Mouse (Mus musculus) retina, embryonic 14.5 days (tissue): Measurements from ENCODE around the gene Kdm6a.

Experiments used
- DNase-seq: peaks from one replicate; pipeline ENCODE4 v3.0.0-alpha.2; 2015; ENCODE audit warnings: low spot score

Kdm6a gene

DNA sequence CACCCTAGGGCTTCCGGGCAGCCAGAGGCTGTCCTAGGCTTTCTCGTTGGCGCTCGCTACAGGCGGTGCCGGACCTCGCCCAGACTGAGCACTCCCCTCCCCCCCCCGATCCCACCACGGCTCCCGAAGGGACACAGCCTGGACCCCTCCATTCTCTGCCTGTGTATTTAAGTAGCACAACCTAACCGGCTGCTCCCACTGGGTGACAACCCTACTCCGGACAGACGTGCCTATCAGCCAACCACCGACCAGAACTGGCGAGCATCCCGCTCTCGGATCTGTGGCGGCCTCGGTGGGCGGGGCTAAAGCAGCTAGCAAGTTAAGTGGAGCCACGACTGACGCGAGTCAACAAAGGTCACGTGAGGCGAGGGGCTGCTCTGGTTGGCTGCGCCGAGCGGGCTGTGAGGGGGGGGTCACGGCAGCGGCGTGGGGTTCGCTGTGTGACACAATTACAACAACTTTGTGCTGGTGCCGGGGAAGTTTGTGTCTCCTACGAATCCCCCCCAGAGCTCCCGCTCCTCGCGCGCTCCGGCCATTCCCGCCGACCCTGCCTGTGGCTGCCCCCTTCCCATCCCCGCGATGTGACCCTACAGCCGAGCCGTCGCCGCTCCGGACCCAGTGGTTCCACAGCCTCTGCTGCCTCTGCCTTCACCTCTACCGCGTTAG, at the start of gene Kdm6a:
Kdm6a (plus strand) TSS at position 384 of the 666 bp plus-strand sequence.
- DNase-seq = peak; percentile 97

DNA sequence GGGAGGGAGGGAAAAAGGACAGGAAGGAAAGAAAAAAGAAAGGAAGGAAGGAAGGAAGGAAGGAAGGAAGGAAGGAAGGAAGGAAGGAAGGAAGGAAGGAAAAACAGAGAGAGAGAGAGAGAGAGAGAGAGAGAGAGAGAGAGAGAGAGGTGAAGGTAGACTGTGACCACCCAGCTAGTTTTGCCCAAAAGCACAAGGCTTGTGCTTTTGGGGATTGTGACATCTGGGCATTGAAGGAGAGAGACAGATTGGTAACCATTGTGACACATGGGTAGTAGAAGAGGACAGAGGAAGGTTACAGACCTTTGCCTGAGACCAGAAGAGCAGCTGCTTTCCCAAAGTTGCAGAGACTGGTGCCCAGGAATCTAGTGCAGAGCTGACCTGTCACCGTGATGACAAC, 16.8 kb upstream of the Kdm6a start, which contains the start of gene Dusp21:
Dusp21 (plus strand) TSS at position 301 of the 400 bp plus-strand sequence.
- DNase-seq = no peak

DNA sequence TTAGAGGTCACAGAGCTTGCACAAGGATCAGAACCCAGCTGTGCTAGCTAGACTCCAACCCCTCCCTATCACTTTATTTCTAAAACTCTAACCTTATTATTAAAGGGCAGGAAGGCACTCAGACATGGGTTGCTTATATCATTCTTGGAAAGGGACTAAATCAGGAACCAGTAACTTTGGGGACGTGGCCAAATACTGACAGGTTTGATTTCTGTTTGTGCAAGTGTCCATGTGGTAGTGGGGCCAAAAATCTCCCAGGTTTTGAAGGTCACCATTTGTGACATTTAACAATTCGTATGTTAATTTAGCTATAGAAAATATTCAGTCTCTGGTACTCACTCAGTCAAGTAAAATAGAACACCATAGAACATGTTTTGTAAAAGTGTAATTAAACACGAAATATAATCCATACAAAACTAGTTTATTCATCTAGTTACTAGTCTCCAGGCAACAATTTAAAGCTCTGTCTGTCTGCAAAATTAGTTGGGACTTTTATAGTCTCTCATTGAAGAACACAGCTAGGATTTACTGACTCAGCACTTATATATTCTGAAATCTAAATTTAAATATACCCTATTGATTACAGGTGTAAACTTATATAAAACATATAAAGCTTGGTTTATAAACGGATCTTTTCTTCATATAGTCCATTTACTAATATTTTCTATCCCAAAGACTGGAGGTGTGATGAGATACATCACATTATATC, 1.5 kb upstream of the Kdm6a start:
- no peak for DNase-seq

DNA sequence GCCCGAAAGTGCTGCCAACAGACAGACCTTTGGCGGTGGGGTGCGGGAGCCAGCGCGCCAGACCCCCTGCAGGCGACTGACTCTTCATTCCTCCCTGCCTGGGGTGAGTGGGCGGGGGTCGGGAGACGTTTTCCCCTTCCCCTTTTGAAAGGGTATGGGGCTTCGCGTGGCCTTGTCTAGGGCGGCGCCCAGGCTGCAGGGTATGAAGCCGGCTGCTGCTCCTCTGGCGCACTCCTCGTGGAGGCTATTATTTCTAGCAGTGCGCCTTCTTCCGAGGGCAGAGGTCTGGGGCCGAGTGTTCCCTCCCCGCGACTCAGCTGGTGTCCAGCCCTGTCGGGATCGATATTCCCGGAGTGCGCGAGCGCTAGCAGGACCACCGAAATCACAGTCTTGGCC, 581 bp upstream of the Kdm6a start:
- no peak for DNase-seq

DNA sequence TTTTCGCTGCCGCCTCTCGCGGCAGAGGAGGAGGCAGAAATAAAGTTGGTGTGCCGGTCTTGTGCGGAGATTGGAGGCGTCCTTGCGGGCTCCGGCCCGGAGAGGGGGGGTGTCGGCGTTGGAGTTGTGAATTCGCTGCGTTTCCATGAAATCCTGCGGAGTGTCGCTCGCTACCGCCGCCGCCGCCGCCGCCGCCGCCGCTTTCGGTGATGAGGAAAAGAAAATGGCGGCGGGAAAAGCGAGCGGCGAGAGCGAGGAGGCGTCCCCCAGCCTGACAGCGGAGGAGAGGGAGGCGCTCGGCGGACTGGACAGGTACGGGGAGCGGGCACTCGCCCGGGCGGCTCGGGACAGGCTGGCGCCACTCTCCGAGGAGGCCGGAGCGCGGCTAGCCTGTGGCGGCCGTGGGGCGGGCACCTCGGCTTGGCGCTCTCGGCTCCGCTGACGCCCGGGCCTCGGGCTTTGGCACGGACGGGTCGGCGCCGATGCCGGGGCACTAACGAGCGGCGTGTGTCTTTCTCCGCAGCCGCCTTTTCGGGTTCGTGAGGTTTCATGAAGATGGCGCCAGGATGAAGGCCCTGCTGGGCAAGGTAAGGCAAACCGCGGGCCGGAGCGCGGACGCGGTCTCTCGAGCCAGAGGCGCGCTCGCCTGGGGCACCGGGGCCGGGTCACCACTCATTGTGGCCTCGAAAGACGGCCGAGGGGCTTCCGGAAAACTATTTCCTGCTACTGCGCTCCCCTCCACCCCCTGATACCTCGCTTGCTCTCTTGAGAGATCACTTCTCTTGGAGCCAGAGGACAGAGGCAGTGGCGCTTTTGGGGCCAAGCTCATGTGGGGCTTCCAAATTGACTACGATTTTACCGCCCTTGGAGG, 721 bp downstream of the Kdm6a start:
- peak; percentile 70 for DNase-seq

DNA sequence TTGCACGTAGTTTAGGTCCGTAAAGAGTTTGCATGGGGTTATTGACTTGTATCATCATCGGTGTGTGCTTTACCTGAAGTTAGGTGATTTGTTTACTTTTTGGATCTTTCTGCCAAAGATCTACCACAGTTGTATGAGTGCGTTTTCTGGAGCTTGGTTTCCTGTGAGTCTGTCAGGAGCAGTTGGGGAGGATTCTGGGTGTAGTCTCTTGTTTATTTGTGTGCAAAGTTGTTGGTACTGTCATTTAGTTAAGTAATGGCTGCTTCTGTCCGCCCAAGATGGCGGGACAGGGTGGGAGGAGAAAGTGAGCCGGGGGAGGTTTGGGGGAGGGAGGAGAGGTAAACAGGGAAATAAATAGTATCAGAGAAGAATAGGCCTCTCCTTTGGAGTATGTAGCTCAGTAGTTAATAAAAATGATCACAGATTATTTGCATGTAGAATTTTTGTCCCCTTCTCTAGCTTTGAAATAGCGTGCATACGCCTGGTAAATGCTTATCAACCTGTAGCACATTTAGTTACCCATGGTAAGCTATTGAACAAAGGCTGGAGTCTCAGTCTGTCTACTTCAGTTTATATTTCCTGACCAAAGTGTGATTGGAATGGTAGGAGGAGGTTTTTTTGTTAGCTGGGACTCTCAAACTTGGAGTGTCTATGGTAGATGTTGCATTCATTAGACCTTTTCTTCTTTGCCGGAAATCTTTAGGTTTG, 1.7 kb downstream of the Kdm6a start:
- peak; percentile 38 for DNase-seq

DNA sequence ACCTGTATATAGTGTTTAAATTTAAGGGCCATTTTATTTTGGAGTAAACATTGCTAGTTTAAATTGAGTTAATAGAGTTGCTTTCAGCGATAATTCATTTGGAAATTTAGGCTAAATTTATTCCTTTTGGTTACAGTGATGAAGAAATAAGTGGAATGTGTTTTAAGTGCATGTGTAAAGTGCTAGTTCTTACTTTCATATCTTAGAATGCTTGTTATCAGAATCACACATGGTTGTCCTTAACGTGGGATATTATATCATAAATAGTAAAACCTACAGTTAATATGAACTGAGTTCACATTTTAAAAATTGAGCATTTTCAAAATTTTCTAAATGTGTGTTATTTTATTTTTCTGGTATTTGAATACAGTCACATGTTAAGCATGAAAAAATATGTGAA, 2.7 kb downstream of the Kdm6a start:
- no peak for DNase-seq

DNA sequence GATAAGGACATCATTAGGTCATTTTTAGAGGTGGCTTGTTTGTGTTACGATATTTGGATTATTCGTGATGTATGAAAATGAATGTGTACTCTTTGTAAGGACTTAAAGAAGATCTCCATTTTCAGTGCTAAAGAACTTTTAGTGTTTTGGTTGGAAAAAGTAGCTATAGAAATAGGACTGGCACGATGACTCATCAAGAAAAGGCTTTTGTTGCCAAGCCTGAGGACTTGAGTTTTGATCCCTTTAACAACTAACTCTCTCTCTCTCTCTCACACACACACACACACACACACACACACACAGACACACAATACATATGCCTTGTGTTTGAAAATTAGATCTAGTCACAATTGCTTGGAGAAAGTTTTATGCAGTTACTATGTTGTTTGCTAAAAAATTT, 4.6 kb downstream of the Kdm6a start:
- DNase-seq = no peak

DNA sequence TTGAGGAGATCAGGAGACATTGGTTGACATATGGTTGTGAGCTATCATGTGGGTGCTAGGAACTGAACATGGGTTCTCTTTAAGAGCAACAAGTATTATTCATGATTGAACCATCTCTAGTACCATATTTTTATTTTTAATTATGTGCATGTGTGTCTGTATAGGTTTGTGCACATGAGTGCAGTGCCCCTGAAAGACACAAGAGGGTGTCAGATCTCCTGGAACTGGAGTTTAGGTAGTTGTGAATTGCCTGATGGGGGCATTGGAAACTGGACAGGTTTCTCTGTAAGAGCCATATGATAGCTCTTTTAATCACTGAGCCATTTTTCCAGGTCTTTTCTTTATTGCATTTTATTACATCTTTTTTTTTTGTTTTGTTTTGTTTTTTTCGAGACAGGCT, 6.6 kb downstream of the Kdm6a start:
- DNase-seq = no peak

DNA sequence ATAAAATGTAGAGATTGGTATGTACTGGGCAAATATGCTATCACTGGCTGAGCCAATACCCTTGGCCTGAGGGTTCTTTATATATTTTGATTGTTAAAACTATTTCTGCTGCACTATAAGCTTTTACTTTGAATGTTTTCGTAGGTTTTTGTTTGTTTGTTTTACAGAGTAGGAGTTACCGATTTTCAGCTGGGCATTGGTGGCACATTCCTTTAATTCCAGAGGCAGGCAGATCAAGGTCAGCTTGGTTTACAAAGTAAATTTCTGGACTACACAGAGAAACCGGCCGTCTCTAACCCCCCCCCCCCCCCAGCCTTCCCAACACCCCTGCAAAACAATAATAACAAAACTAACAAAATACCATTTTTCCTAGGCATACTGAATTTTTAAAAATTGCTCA, 12.5 kb downstream of the Kdm6a start:
- DNase-seq = no peak

DNA sequence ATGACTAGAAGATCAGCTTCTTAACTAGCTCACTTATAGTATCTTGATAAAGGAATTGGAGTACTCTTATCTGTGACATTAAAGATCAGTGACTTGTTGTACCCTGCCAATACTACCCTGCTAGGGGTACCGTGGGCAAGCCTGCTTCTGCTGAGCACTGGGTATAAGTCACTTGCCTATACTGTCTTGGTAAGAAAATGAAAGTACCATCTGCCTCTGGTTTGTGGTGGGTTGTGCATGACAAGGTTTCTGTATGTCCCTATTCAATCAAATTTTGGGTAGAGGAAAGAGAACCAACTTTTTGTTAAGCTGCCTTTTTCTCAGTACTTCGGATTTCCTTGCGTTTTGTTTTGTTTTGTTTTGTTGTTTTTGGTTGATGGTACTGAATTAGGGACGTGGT, 15.4 kb downstream of the Kdm6a start:
- no peak for DNase-seq

DNA sequence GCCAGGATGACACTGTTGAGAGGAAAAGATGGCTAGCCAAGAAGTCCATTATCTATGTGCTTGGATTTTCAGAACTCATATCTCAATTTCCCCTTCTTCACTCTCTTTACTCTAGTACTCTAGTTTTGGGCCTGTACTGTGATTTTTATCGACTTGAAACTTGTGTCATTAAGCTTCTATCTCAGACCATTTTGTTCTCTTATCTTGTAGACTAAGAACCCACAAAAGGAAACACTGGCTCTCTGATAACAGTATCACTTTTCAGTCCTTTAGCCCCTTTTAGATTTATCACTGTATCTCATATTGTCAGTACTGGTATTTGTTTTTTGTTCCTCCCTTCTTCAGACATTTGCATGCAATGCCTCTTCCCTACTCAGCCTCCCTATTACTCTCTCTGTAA, 17.1 kb downstream of the Kdm6a start:
- DNase-seq = no peak

DNA sequence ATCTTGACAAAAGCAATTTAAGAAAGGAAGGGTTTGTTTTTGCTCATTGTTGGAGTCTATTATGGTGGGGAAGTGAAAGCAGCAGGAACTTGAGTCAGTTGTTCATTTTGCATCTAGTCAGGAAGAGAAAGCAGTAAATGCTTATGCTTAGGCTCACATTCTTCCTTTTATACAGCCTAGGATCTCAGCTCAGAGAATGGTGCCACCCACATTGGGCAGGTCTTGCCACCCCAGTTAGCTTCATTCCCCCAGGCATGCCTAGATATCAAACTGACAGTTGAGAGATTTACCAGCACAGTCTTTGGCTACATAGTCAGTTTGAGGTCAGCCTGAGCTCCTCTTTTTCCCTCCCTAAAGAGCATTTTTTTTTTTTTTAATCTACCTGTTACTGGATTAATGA, 24.8 kb downstream of the Kdm6a start:
- DNase-seq = no peak

DNA sequence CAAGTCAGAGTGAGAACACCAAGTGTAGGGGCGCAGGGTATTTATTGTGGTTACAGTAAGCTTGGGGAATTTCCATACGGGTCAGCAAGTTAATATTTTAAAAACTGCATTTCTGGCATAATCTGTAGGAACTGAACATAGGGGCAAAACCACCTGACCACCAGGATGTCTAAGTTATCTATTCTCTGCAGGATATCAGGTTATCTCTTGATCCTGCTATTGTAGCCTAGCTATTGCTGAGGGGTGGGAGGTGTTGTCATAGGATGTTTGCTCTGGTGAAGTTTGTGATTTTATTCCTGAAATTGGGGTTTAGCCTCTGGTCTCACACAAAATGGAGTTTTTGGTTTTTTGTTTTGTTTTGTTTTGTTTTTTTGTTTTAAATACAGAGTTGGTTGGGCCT, 25.9 kb downstream of the Kdm6a start:
- DNase-seq = no peak

DNA sequence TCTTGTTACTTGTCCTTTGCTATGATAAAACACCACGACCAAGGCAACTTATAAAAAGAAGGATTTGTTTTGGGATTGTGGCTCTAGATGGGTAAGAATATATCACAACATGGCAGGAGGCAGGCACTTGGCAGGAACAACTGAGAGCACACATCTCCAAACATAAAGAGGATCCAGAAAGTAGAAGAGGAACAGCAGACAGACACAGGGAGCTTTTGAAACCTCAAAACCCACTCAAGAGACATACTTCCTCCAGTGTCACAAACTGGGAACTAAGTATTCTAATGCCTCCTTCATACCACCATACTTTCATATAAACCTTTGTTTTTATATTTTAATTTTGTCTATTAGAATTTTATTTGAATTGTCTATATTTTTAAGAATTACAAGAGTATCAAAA, 77.2 kb downstream of the Kdm6a start:
- no peak for DNase-seq

DNA sequence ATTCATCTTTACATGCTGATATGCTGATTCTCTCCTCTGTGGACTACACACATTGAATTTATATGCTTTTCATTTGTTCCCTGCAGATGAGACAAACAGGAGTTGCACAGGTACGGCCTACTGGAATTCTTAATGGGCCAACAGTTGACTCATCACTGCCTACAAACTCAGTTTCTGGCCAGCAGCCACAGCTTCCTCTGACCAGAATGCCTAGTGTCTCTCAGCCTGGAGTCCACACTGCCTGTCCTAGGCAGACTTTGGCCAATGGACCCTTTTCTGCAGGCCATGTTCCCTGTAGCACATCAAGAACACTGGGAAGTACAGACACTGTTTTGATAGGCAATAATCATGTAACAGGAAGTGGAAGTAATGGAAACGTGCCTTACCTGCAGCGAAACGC, 88.2 kb downstream of the Kdm6a start:
- DNase-seq = no peak

DNA sequence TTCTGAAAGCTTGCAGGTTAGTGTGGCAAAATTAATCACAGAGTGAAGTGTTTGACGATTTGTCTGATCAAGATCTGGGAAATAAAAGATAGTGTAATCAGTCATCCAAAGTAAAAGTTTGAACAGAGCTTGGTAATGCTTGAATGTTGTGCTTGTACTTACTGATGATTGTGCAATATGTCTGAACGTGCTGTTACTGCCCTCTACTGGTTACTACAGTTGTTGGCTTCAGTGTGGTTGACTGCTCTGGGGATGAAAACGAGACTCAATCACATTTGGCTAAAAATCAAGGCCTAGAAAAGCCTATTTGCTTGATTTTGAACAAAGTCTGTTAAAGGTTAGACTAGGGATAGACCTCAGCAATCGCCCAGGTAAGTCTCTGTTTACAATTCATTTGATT, 92.4 kb downstream of the Kdm6a start:
- peak; percentile 73 for DNase-seq

DNA sequence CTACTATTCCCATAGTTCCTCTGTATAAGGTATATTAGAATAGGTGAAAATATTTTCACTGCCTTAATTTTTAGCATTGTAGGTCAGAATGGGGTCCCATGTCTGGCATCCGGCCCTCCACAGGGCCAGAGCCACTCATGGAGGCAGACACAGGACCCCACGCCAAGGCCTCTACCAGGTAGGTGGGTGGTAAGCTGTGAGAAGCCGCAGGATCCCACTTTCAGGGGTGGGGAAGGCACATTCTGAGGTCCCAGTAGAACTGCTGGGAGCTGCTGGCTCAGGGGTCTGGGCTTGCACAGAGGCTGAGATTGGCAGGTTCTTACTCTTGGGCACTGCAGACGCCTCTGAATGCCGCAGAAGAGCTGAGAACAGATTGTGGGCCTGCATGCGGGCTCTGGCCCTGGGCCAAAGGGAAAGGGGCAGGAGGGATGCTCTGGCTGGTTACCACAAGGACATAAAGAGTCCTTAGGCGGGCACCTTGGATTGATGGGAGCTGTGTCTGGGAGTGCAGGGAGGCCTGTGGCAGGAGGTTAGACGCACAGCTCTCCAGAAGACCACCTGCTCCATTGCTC, 95.9 kb downstream of the Kdm6a start:
- no peak for DNase-seq

DNA sequence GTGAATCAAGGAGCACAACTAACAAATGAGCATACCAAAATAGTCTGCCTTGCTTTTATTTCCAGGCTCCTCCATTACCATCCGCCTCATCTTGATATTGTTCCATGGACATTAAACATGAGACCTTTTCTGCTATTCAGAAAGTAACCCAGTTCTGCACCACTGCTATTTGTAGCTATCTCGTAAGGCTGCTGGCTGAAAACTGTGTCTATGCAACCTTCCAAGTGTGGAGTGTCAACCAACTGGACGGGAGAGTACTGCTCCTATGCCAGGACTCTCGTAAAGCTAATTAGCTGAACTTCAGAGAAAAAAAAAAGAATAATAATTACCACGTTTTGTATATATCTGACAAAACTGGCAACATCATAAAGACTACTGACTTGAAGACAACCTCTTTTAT, 116.2 kb downstream of the Kdm6a start:
- DNase-seq = no peak

DNA sequence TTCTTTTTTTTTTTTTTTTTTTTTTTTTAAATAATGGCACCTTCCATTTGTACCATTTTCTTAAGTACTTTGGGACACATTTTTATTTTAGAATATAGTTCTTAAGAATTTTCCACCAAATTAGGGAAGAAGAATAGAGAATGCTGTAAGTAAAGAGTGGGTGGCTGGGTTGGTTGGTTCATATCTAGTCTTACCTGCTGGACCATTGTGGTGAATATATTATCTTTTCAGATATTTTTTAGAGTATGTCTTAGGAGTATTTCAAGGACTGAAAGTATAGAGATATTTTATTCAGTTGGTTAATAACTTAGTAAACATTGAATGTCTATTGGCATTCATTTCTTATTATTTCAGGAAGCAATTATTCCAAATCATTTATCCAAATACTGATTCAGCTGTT, 117.8 kb downstream of the Kdm6a start:
- DNase-seq = no peak
